Mouse (Mus musculus): ENCODE measurements around the gene L3hypdh.

Gene L3hypdh
- long read RNA-seq, experiment 1, transcript L3hypdh-201 (5 exons, 1,831 nt) = major isoform, 29 of 32 reads
- long read RNA-seq, experiment 1, partial matches to known transcripts = 1 of 32 reads
- long read RNA-seq, experiment 1, other reads (novel, unspliced or antisense) = 1 of 32 reads
- long read RNA-seq, experiment 2, transcript L3hypdh-201 (5 exons, 1,831 nt) = major isoform, 24 of 27 reads
- long read RNA-seq, experiment 2, partial matches to known transcripts = 1 of 27 reads
- long read RNA-seq, experiment 2, other reads (novel, unspliced or antisense) = 2 of 27 reads

DNA sequence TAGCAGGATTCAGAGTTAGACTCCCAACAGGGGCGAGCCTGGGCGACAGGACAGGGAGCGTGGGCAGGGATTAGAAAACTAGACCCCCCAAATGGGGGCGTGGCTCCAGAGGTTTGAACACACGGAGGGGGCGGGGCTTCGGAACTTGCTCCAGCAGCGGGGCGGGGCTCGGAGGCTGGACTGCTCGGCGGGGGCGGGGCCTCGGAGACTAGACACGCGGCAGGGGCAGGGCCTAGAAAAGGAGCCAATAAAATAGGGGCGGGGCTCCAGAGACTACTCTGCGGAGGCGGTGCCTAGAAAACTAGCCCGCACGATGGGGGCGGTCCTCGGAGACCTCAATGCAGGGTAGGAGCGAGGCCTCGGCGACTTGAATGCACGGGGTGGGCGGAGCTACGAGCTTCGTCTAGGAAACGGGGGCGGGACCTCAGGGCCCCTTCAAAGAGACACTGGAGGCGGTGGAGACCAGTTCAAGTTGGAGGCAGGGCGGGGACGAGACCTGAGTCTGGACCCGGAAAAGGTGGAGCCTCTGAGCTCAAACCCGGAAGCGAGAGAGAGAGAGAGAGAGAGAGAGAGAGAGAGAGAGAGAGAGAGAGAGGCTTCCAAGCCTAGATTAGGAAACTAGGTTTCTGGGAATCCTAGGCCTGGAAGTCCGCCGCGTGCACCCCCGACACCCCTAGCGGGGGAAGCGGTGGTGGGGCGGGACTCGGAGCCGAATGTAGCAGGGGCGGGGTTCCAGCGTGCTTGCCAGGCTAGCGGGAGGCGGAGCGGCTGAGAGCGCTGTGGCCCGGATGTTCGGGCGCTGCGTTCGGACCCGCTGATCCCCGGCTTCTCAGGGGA is at the start of gene L3hypdh, which contains the start of gene Jkamp:
Gene L3hypdh, minus strand, starts transcription at position 111 of the 837 bp plus-strand sequence.
Gene Jkamp, plus strand, starts transcription at position 261 of the 837 bp plus-strand sequence.
- intact Hi-C loops (cut with DNase I) = no loop called here

- intact Hi-C loops (cut with DNase I) = no loop called here
Measured at GRCm38 (mm10) chr12:72129203-72129602, 44.0 kb upstream of the L3hypdh start.

- intact Hi-C loops (cut with DNase I) = no loop called here
Measured at GRCm38 (mm10) chr12:72115686-72116345, 30.6 kb upstream of the L3hypdh start.

DNA sequence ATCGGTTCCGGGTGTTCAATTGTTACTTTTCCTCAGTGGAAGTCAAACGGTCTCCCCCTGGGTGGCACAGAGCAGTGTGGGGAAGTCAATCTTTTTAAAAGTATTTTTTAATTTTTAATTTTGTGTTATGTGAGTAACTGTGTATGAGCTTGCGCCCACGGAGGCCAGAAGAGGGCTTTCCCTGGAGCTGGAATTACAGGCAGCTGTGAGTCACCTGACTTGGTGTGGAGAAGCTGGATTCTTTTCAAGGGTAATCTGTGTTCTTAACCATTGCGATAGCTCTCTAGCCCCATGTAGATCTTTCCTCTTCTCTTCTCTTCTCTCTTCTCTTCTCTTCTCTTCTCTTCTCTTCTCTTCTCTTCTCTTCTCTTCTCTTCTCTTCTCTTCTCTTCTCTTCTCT is 29.9 kb upstream of the L3hypdh start:
- intact Hi-C loops (cut with DNase I) = no loop called here

GRCm38 (mm10) chr12:72104525-72105281 is 19.5 kb upstream of the L3hypdh start:
- intact Hi-C loops (cut with DNase I) = loop anchor here (2.0 to 10.0 kb wide), 3 partner anchors 130 to 322 kb away; no protein-coding TSS in a partner anchor

- intact Hi-C loops (cut with DNase I) = loop anchor here (2.0 to 10.0 kb wide), 3 partner anchors 131 to 323 kb away; no protein-coding TSS in a partner anchor
Measured at GRCm38 (mm10) chr12:72104027-72104426, 18.8 kb upstream of the L3hypdh start.

GRCm38 (mm10) chr12:72102776-72103175 is 17.5 kb upstream of the L3hypdh start:
- intact Hi-C loops (cut with DNase I) = loop anchor here (5.0 to 10.0 kb wide), 2 partner anchors 132 to 315 kb away; no protein-coding TSS in a partner anchor

- intact Hi-C loops (cut with DNase I) = no loop called here
Measured at GRCm38 (mm10) chr12:72096966-72097365, 11.7 kb upstream of the L3hypdh start.

GRCm38 (mm10) chr12:72089802-72090201 is 4.6 kb upstream of the L3hypdh start:
- intact Hi-C loops (cut with DNase I) = no loop called here

DNA sequence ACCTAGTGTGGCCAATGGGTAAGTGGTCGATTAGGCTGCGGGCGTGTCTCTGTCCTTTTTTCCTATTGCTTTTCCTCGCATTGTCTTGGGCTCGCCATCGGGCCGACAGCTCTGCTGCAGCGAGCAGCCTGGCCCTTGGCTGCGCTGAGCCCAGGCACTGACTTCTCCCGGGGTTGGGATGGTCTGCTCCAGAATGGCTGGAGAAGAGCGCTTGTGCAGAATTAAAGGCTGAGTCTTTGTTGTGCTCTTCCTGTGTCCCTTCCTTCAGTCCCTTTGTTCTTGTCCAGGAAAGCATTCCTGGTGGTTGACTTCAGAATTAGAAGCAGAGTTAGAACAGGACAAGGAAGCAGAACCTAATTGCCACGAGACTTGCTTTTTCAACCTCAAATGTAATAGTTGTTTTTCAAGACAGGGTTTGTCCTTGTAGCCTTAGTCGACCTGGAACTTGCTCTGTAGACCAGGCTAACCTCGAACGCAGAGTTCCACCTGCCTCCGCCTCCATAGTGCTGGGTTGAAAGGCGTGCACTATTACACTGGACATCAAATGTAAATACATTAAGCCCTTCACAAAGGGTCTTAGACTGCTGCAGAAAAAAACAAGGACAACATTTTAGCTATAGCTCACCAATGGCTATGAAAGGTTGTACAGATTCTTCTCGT is 1.1 kb upstream of the L3hypdh start:
- intact Hi-C loops (cut with DNase I) = no loop called here

DNA sequence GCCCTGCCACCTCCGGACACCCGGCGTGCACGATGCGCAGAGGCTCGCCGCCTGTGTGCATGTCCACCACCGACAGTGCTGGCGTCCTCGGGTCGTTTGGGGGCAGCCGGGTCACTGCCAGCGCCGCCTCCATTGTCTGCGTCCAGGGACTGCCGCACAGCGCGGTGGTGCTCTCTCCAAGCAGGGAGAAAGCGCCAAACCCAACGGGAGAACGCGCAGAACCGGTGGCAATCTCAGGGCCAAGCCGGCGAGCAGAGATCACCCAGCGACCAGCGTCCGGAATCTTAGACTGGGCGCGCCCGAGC is 263 bp downstream of the L3hypdh start:
- intact Hi-C loops (cut with DNase I) = no loop called here

DNA sequence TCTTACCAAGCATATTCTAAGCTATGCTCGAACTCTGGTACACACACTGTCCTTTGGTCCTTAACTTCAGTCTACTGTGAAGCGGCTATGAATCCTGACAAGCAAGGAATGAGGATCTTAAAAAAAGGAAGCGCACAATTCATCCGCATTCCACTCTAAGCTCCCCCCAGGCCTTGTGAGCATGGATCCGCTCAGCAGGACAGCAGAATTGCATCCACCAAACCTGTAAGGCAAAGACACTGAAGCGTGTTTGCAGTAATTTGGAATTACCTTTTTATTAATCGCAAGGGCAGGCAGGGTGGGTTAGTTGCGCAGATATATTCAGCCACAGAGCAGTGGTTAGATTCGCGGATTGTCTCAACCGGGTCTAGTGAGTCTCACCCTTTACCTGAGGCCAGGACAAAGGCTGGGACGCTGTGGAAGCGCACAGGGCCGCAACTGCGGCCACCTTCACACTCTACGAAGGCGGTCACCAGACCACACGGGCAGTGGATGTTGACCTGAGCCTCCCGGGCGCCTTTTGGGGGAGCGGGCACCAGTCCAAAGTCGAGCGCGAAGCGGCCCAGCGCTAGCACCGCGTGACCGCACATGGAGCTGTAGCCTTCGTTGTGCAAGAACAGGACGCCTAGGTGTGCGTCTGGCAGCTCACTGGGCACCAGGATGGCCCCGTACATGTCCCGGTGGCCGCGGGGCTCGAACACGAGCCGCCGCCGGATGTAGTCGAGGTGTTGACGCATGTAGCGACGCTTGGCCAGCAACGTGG is 797 bp downstream of the L3hypdh start:
- intact Hi-C loops (cut with DNase I) = no loop called here

DNA sequence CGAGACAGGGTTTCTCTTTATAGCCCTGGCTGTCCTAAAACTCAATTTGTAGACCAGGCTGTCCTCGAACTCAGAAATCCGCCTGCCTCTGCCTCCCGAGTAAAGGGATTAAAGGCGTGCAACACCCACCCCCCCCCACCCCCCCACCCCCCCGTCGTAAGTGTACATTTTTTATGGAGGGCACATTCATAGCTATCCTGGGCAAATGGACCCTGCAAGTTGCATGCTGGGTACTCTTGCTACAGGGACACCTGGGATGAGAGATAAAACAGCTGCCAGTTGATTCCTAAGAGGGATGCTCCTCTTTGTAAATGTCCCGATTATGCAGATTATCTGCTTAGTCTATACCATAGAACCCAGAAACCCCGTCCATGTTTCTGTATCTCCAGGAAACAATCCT is 2.0 kb downstream of the L3hypdh start:
- intact Hi-C loops (cut with DNase I) = no loop called here

DNA sequence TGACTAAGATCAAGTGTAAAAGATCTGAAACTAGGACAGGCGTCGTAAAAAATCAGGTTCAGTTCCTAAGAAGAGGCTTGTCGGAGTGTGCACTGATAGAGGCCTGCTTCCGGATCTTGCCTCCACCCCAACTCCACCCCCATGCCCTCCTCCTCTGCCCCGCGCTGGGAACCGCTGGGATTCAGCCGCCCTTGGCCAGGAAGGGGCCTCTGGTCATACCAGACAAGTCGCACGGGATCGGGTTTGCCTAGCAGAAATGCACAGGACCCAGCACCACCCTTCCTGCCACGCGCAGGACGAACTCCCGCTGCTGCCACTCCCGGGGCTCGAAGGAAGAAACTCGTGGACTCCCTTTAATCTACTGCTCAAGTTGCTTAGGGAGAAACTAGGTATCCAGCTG is 2.9 kb downstream of the L3hypdh start:
- intact Hi-C loops (cut with DNase I) = no loop called here

- intact Hi-C loops (cut with DNase I) = no loop called here
Measured at GRCm38 (mm10) chr12:72081961-72082360, 3.3 kb downstream of the L3hypdh start.

- intact Hi-C loops (cut with DNase I) = no loop called here
Measured at GRCm38 (mm10) chr12:72078248-72078647, 7.0 kb downstream of the L3hypdh start.

DNA sequence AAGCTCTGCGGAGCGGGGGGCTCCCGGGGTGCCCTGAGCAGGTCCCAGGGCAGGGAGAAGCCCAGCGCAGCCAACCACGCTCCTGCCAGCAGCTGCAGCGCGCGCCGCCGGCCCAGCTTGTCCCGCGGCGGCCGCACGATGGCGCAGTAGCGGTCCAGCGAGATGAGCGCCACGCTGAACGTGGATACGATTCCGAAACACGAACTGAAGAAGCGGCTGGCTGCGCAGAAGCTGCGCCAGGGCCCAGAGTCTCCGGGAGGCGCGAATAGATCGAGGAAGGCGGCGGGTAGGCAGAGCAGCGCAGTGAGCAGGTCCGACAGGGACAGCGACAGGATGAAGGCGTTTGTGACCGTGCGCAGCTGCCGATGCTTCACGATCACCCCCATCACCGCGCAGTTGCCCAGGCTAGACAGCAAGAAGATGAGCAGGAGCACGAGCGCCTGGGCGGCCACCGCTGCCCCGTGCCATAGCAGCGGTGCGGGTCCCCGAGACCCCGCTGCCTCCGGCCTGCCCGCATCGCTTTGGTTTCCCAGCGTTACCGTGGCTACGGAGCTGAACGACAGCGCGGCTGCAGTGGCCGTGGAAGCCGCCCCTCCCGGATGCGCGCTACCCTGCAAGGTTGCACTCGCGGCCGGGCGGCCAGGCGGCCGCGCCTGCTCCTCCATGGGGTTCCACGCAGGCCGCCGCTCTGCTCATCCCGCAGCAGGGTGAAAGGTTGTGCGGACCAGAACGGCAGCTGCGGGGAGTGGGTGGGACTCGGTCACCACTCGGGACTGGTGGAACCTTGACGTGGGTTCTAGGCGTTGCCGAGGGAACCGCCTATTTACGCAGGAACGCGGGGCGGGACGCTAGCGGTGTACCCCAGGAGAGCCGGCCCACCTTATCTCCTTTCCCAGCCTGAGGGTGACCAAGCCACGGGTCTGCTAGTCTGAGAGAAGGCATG is 14.6 kb downstream of the L3hypdh start, which contains the start of gene Gpr135:
Gene Gpr135, minus strand, starts transcription at position 799 of the 943 bp plus-strand sequence.
- intact Hi-C loops (cut with DNase I) = no loop called here

- intact Hi-C loops (cut with DNase I) = no loop called here
Measured at GRCm38 (mm10) chr12:72069626-72070326, 15.5 kb downstream of the L3hypdh start.
